Mouse (Mus musculus): ENCODE data around the gene Zyg11b. TPM values are rescaled to one million over a fixed set of nuclear protein-coding genes. Genes with fewer than 3 reads are reported as not detected.

Gene Zyg11b
- total RNA-seq, 2 experiments from 2014 or later, result 44.6 to 51.1 TPM

- DNase-seq, result no peak
Measured at GRCm38 (mm10) chr4:108318649-108319615, 18.0 kb upstream of the Zyg11b start.

- no peak for DNase-seq
Measured at GRCm38 (mm10) chr4:108317656-108318605, 17.0 kb upstream of the Zyg11b start.

DNA sequence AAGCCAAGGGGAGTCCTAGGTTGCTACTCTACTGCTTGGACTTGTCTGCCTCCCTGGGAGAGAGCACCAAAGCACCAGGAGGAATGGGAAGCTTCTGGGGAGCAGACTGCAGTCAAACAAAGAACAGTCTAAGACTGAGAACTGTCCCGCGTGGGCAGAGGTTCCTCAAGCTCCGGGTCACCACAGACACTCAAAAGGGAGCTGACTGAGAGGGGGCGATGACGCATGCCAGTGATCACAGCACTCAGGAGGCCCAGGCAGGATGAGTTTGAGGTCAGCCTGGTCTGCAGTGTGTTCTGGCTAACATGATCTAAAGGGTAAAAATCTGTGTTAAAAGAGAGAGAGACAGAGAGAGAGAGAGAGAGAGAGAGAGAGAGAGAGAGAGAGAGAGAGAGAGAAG, 13.1 kb upstream of the Zyg11b start:
- DNase-seq, result no peak

DNA sequence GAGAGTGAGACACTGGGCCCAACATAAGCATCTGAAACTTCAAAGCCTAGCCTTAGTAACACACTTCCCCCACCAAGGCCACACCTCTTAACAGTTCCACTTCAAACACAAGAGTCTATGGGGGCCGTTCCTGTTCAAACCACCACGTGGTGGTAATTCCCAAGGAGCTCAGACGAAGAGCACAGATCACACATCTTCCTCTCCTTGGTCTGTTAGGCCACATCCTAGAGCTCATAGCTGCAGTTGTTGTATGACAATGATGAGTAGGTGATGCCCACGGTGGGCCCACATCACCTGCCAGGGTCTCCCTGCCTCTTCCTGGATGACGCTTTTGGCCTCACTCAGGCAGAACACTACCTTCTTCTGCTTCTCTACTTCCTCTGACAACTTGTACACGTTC, 9.8 kb upstream of the Zyg11b start:
- DNase-seq, result no peak

GRCm38 (mm10) chr4:108302296-108302890, 1.5 kb upstream of the Zyg11b start:
- no peak for DNase-seq

GRCm38 (mm10) chr4:108300266-108300665, 630 bp downstream of the Zyg11b start:
- no peak for DNase-seq

DNA sequence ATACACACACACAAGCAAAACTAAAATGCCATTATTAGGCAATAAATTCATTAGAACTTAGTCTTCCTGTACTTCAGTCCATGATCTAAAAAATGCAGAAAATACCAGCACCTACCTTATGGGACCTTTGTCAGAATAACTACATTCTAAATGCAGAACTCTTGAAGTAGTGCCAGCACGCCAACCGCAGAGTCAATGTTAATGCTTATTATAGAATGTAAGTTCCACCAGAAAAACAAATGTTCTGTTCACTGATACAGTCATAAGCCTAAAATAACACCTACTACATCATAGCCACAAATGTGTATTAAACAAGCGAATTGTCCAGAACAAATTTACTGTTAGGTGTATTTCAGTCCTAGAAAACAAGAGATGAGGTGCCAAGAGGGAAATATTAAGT, 23.9 kb downstream of the Zyg11b start:
- DNase-seq, result no peak

GRCm38 (mm10) chr4:108272286-108272685, 28.6 kb downstream of the Zyg11b start:
- no peak for DNase-seq

- no peak for DNase-seq
Measured at GRCm38 (mm10) chr4:108265774-108266173, 35.1 kb downstream of the Zyg11b start.

DNA sequence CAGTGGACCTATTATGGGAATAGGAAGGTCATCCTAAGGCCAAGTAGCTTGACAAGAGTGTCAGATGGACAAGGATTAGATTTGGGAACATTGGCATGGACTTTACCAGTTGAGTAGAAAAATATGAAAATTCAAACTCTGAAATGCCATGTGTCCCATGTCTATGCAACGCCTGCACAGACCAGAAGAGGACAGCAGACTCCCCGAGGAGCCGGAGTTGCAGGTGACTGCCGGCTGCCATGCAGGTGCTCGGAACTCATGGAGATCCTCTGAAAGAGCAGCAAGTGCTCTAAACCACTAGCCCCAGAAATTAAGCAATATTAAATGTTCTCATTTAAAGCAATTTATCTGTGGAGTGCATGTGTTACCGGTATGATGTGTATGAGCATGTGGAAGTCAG, 47.6 kb downstream of the Zyg11b start:
- no peak for DNase-seq

GRCm38 (mm10) chr4:108250501-108250900, 50.4 kb downstream of the Zyg11b start:
- peak; percentile 10 for DNase-seq

GRCm38 (mm10) chr4:108249314-108249713, 51.6 kb downstream of the Zyg11b start:
- DNase-seq, result no peak

GRCm38 (mm10) chr4:108233654-108234053, 67.2 kb downstream of the Zyg11b start:
- DNase-seq, result no peak

GRCm38 (mm10) chr4:108225341-108225872, 75.5 kb downstream of the Zyg11b start:
- DNase-seq, result no peak

DNA sequence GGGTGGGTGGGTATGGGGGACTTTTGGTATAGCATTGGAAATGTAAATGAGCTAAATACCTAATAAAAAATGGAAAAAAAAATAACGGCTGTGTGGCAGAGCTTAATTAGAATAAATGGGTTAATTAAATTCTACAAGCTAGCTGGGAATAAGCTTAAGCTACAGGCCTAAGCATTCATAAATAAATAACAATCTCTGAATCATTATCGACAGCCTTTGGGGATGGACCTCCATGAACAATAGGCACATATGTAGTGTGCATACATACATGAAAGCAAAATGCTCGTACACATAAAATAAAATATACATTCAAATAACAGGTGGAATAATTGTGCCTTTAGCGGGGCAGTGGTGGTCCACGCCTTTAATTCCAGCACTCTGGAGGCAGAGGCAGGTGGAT, 78.4 kb downstream of the Zyg11b start:
- no peak for DNase-seq

- no peak for DNase-seq
Measured at GRCm38 (mm10) chr4:108219019-108219418, 81.9 kb downstream of the Zyg11b start.

DNA sequence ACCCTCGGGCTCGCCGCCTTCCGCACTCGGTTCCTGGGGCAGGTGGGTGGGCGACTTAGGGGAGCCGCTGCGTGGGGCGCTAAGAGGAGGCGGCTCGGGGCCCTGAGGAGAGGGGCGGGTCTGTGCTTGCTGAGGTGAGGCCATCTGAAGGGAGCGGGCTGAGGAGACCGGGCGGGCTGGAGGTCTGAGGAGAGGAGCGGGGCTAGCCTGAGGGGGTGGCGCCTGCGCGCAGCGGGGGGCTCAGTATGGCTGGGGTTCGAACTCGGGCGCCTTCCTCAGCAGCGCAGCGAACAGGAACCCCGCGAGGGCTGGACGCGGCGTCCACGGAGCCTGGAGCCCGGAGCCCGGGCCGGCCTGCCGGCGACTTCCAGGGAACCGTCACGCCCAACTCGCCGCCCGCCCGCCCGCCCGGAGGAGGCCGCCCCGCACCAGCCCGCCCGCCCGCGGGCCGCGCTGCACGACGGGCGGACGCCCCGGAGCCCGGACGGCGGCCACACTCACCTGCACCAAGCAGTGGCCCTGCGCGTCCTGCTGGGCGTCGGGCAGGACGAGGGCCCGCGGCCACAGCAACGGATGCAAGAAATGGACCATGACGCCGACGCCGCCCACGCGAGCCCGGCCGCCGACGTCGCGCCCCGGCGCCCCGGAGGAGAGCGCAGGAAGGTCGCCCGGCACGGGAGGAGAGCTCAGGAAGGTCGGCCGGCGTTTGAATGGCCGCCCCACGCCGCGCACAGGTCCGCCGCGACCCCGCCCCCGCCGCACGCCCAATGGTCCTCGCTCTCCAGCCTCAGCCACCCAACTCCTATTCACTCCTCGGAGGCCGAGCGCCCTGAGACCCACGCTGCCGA, 83.3 kb downstream of the Zyg11b start, which contains the start of gene Zyg11a:
Gene Zyg11a, minus strand, starts transcription at position 717 of the 848 bp plus-strand sequence.
- DNase-seq, result no peak

DNA sequence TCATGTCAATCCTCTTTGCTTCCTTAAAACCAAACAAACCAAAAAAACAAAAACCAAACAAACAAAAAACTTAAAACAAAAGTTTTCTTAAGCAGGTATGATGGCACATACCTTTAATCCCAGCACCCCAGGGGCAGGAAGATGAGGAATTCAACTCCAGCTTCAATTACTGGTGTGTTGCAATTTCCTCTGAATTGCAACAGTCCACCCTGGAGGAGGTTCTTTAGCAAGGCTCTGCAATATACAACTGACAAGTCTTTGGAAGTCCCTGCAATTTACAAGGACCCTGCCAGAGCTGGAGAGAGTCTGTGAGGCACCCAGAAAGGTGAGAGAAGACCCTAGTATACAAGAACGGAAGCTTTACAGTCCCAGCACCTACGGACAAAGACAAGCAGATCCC, 87.9 kb downstream of the Zyg11b start:
- DNase-seq, result no peak

DNA sequence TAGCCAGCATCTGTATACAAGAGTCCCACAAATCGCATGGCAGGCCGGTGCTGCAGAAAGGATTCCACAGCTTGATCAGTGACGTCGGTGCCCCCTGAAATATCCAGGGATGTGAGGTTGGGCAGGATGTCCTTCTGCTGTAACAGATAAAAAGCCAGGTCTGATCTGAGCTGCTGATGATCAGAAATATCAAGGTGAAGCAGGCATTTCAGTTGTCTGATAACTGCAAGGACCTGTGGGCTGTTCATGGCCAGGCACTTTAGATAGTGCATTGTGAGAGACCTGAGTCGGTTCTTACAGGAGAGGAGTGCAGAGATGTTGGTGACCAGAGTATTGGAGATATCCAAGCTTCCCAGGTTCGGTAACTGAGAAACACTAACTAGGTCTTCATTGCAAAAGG, 96.3 kb downstream of the Zyg11b start:
- no peak for DNase-seq

DNA sequence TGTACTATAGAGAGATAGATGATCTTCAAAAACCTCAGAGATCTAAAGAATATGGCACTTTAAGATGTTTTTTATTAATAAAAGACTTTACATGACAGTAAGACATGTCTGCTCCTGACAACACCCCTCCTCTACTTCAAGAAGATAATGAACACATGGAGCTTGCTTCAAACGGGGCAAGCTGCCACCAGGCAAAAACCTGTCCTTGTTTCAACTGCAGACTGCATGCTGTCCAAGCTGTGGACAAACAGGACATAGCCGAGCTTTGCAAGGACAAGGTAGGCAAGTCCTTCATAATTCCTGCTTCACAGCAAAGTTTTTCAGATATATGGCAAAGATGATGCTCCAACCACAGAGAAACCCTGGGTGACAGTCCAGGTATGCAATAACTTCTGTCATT, 101.7 kb downstream of the Zyg11b start:
- no peak for DNase-seq

DNA sequence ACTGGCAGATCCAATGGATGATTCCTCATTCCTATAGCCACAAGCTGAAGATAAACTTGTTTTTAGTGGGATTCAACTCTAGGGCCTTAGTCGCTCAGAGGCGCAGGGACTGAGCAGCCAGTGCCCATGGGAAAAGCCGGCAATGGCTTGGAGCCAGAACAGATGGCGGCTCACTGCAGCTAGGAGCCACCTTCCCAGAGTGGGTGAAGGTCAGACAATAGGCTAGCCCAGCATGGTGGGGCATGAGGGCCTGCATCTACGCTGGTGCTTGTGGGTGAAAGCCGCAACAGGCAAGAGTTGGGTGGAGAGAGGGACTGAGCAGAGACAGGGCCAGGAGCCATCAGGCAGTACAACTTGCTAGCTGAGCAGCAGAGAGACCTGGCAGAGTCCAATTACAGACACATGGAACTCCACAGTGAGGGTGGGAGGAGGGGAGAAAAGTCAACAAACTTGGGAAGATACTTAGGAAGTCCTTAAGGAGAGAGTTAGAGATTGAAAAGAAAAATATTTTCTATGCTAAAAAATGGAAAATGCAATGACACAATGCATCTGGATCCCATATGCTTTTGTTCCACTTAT, 104.5 kb downstream of the Zyg11b start:
- DNase-seq, result peak; percentile 44
